12 mouse cellular contexts compared by ENCODE assay signal in genomic region chr7:101394569-101394968, GRCm38 (mm10). TPM values are rescaled to one million over a fixed set of nuclear protein-coding genes. Genes with fewer than 3 reads are reported as not detected.
DNase-seq lines count a peak whose midpoint lies in the region; ATAC-seq lines count a peak whose summit lies in the region.
"Had no signal": no experiment of that assay in that cellular context is flagged by ENCODE, and none has a peak within 500 bp of the region (broad histone marks: within the 10 kb centered on the region; RNA-seq: fewer than 3 reads in every experiment).

No protein-coding gene starts in this region.

- peak overlapping the region; percentile 67 for H3K9ac ChIP-seq in embryonic facial prominence, embryonic 13.5 days
- H3K9ac ChIP-seq in limb, embryonic 15.5 days = peak overlapping the region; percentile 51

- H3K4me1 ChIP-seq in embryonic facial prominence, embryonic 13.5 days = peaks cover 47% of the 10 kb centered on the region
- H3K4me1 ChIP-seq in limb, embryonic 15.5 days = peaks cover 46% of the 10 kb centered on the region

- peak overlapping the region; percentile 36 for H3K4me3 ChIP-seq in embryonic facial prominence, embryonic 13.5 days
- H3K4me3 ChIP-seq in limb, embryonic 15.5 days = peak overlapping the region; percentile 44

- peak overlapping the region; percentile 97 for H3K27ac ChIP-seq in embryonic facial prominence, embryonic 13.5 days
- peak overlapping the region; percentile 96 for H3K27ac ChIP-seq in limb, embryonic 15.5 days

- DNase-seq in heart, adult 11 months = peak; percentile 95
- DNase-seq in heart, adult 18-20 months = no peak
- DNase-seq in kidney, postnatal 10 days = peak; percentile 21
- no peak for DNase-seq in kidney, adult 8-10 months
- DNase-seq in gastrocnemius, postnatal 25 days = no peak
- no peak for DNase-seq in adrenal gland, adult 18-20 months (ENCODE audit: low spot score in 2 of 2)
- DNase-seq: B cell, adult 2 months; cerebellum, postnatal 14 days had no signal

- peaks cover 46% of the 10 kb centered on the region for H3K36me3 ChIP-seq in embryonic facial prominence, embryonic 13.5 days
- H3K36me3 ChIP-seq in limb, embryonic 15.5 days = peaks cover 36% of the 10 kb centered on the region

- WGBS in embryonic facial prominence, embryonic 13.5 days = 64% methylated on average over 3 of the region's 3 CpGs
- WGBS in limb, embryonic 15.5 days = 45% methylated on average over 3 of the region's 3 CpGs

- no peaks in the 10 kb centered on the region for H3K27me3 ChIP-seq in embryonic facial prominence, embryonic 13.5 days
- H3K27me3 ChIP-seq in limb, embryonic 15.5 days = no peaks in the 10 kb centered on the region

- no peaks in the 10 kb centered on the region for H3K9me3 ChIP-seq in embryonic facial prominence, embryonic 13.5 days
- H3K9me3 ChIP-seq in limb, embryonic 15.5 days = no peaks in the 10 kb centered on the region

- H3K4me2 ChIP-seq in embryonic facial prominence, embryonic 13.5 days = peak overlapping the region; percentile 62
- peak overlapping the region; percentile 44 for H3K4me2 ChIP-seq in limb, embryonic 15.5 days

- ATAC-seq in embryonic facial prominence, embryonic 13.5 days (ENCODE audit: insufficient number of reproducible peaks, insufficient read depth, low FRiP score, low TSS enrichment, low read depth) = no peak
- no peak for ATAC-seq in limb, embryonic 15.5 days (ENCODE audit: insufficient number of reproducible peaks, low FRiP score, low TSS enrichment, low read depth)

RNA-seq across cellular contexts. Expression of gene Gm45837, which starts 16.1 kb away (rescaled TPM):
- total RNA-seq in heart, adult 18-20 months (2021) = 1 to 10 TPM; 2.6 to 3.0 TPM
- polyA plus RNA-seq in embryonic facial prominence, embryonic 13.5 days (2015; fragmentation: Nextera tagmentation; extraction: Ambion mirVana) = 1.2 and 2.1 TPM in 2 replicates
- polyA plus RNA-seq in limb, embryonic 15.5 days (2015; fragmentation: Nextera tagmentation; extraction: Ambion mirVana) = 3.6 and 12.5 TPM in 2 replicates
- total RNA-seq in gastrocnemius, postnatal 25 days (2021) = 1 to 10 TPM in 1 of 2 experiments, not detected in 1; 5.7 TPM
- 1 to 10 TPM in 1 of 2 experiments, not detected in 1; 3.4 TPM for total RNA-seq in adrenal gland, adult 18-20 months (2021)
- total RNA-seq: liver, adult 2 months had no signal
- polyA plus RNA-seq: large intestine, adult 2 months; liver, adult 2 months had no signal

RNA-seq across cellular contexts. Expression of gene Pde2a, which starts 26.9 kb away (rescaled TPM):
- total RNA-seq in heart, adult 18-20 months (2021) = 10 to 100 TPM; 43.4 to 49.6 TPM
- polyA plus RNA-seq in embryonic facial prominence, embryonic 13.5 days (2015; fragmentation: Nextera tagmentation; extraction: Ambion mirVana) = 7.4 and 10.5 TPM in 2 replicates
- 13.6 and 14.5 TPM in 2 replicates for polyA plus RNA-seq in limb, embryonic 15.5 days (2015; fragmentation: Nextera tagmentation; extraction: Ambion mirVana)
- 10 to 100 TPM; 14.8 to 26.3 TPM for total RNA-seq in gastrocnemius, postnatal 25 days (2021)
- 100 to 1,000 TPM; 157 to 186 TPM for total RNA-seq in adrenal gland, adult 18-20 months (2021)

RNA-seq across cellular contexts. Expression of gene Arap1, which starts 46.7 kb away (rescaled TPM):
- 10 to 100 TPM; 31.3 to 35.1 TPM for total RNA-seq in heart, adult 18-20 months (2021)
- polyA plus RNA-seq in embryonic facial prominence, embryonic 13.5 days (2015; fragmentation: Nextera tagmentation; extraction: Ambion mirVana) = 41.4 and 46.5 TPM in 2 replicates
- polyA plus RNA-seq in limb, embryonic 15.5 days (2015; fragmentation: Nextera tagmentation; extraction: Ambion mirVana) = 85.0 and 85.6 TPM in 2 replicates
- total RNA-seq in gastrocnemius, postnatal 25 days (2021) = 10 to 100 TPM; 21.3 to 23.7 TPM
- 10 to 100 TPM; 24.9 to 39.1 TPM for total RNA-seq in adrenal gland, adult 18-20 months (2021)

Comparison
In these comparisons a context has a peak if more than half of its experiments do, and no peak if none do; other contexts are left out.
1. DNase-seq: peak in heart, adult 11 months (single experiment) and kidney, postnatal 10 days (single experiment); none in heart, adult 18-20 months (0 of 2), kidney, adult 8-10 months (0 of 2), gastrocnemius, postnatal 25 days (single experiment) and adrenal gland, adult 18-20 months (0 of 2).